Comparison of ENCODE assay signal across 11 mouse cellular contexts in the genomic region with DNA sequence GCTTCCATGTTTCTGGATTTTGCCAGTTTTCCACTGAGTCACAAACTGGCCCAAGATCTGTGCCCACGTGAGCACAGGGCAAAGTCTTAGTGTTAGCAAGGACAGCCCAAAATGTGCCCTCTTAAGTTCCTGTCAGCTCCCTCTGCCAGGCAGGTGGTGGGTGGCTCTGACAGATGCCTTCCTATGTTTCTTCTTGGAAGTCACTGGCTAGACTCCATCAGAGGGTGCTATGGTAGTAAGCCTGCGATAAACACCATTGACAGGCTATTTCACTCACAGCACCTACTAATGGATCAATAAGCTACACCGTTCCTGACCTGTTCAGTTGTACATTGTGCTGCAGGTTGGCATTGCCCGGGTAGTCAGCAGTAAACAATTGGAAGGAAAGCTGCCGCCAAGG.
"Had no signal": no experiment of that assay in that cellular context is flagged by ENCODE, and none has a peak within 500 bp of the region (broad histone marks: within the 10 kb centered on the region; RNA-seq: fewer than 3 reads in every experiment).

No protein-coding gene starts in this region.

- H3K4me3 ChIP-seq: limb, embryonic 13.5 days; liver, embryonic 13.5 days; midbrain, embryonic 12.5 days; neural tube, embryonic 13.5 days had no signal

- H3K4me2 ChIP-seq: limb, embryonic 13.5 days; liver, embryonic 13.5 days; midbrain, embryonic 12.5 days; neural tube, embryonic 13.5 days had no signal

- H3K27me3 ChIP-seq: liver, embryonic 13.5 days; neural tube, embryonic 13.5 days had no signal

- H3K36me3 ChIP-seq: limb, embryonic 13.5 days; midbrain, embryonic 12.5 days; neural tube, embryonic 13.5 days had no signal

- H3K9ac ChIP-seq: limb, embryonic 13.5 days; liver, embryonic 13.5 days; midbrain, embryonic 12.5 days; neural tube, embryonic 13.5 days had no signal

- H3K9me3 ChIP-seq: limb, embryonic 13.5 days; liver, embryonic 13.5 days; midbrain, embryonic 12.5 days; neural tube, embryonic 13.5 days had no signal

- H3K27ac ChIP-seq: limb, embryonic 13.5 days; liver, embryonic 13.5 days; midbrain, embryonic 12.5 days; neural tube, embryonic 13.5 days had no signal

- ATAC-seq: midbrain, embryonic 16.5 days had no signal

- H3K4me1 ChIP-seq: liver, embryonic 13.5 days; midbrain, embryonic 12.5 days; neural tube, embryonic 13.5 days had no signal

- DNase-seq: kidney, adult 2 months; kidney, postnatal 14 days; left cerebral cortex, postnatal 4 days; liver, embryonic 13.5 days; lung, adult 18-20 months; retina, postnatal 1 day; thymus, postnatal 36 days had no signal
